Mouse (Mus musculus) stomach, embryonic 14.5 days (tissue): ENCODE data around the gene Spsb4. TPM values are rescaled to one million over a fixed set of nuclear protein-coding genes. Genes with fewer than 3 reads are reported as not detected.
"Not testable (repeated sequence)": the region's sequence is repeated elsewhere in the genome, so short reads cannot be mapped to it uniquely, and the experiment has no call there.

Experiments
- ATAC-seq: fragments of 200-750 bp; cut with Nextera tagmentation; 2 replicates; pipeline ENCODE4 v1.8.0; 2017; ENCODE audit warnings: low read depth, moderate TSS enrichment; ENCODE audit not compliant: insufficient number of reproducible peaks, insufficient read depth, low FRiP score
- H3K27ac ChIP-seq: fragments of 300-500 bp; sonication (generic); 2 replicates; pipeline ENCODE4 v1.5.1; 2014; ENCODE audit warnings: mild to moderate bottlenecking, low read length, moderate library complexity, mixed read lengths
- H3K27me3 ChIP-seq: fragments of 300-500 bp; sonication (generic); 2 replicates; pipeline ENCODE4 v1.6.1; 2014; ENCODE audit warnings: low read length, control low read depth, mixed read lengths; ENCODE audit not compliant: control insufficient read depth, insufficient read depth
- H3K36me3 ChIP-seq: fragments of 300-500 bp; sonication (generic); 2 replicates; pipeline ENCODE4 v1.6.1; 2014; ENCODE audit warnings: mild to moderate bottlenecking, control low read depth, low read length, moderate library complexity, mixed read lengths; ENCODE audit not compliant: control insufficient read depth, insufficient read depth
- H3K4me1 ChIP-seq: fragments of 300-500 bp; sonication (generic); 2 replicates; pipeline ENCODE4 v1.6.1; 2014; ENCODE audit warnings: low read length, control low read depth, mixed read lengths; ENCODE audit not compliant: control insufficient read depth, insufficient read depth
- H3K4me2 ChIP-seq: fragments of 300-500 bp; sonication (generic); replicated peaks from 2 replicates; pipeline ENCODE4 v1.6.1; 2014; ENCODE audit warnings: low read depth, low read length, control low read depth
- H3K4me3 ChIP-seq: fragments of 300-500 bp; sonication (generic); 2 replicates; pipeline ENCODE4 v1.5.1; 2014; ENCODE audit warnings: low read depth, low read length, control low read depth
- H3K9ac ChIP-seq: fragments of 300-500 bp; sonication (generic); replicated peaks from 2 replicates; pipeline ENCODE4 v1.6.1; 2014; ENCODE audit warnings: low read depth, mild to moderate bottlenecking, control low read depth, low read length, moderate library complexity, mixed read lengths
- H3K9me3 ChIP-seq: fragments of 300-500 bp; sonication (generic); 2 replicates; pipeline ENCODE4 v1.6.1; 2016; ENCODE audit warnings: low read depth, low read length, control low read depth; ENCODE audit not compliant: control insufficient read depth
- WGBS: fragments of 180-500 bp; shearing (Covaris S2); extraction: QIAGEN DNeasy Blood & Tissue Kit; methylation state at CpG from one replicate; pipeline ENCODE4 v1.1.7; 2014; 5-methylcytosine and 5-hydroxymethylcytosine counted together
- polyA plus RNA-seq: library from polyadenylated mRNA; unstranded; fragments of >200 nt; fragmentation: Nextera tagmentation; extraction: Ambion mirVana; gene quantifications from 2 replicates; pipeline ENCODE4 v1.2.1, GENCODE M21; 2014

Spsb4 gene
- polyA plus RNA-seq, 1 experiment from 2014 or later, result 19.9 TPM

GRCm38 (mm10) chr9:96947171-96947570 lies 71.5 kb downstream of the Spsb4 start:
- Histone ChIP-seq H3K4me1 (no peaks in the 10 kb centered on the region), H3K27ac (no peak overlapping the region), H3K9me3 (no peaks in the 10 kb centered on the region), H3K36me3 (no peaks in the 10 kb centered on the region; the same call in 1 of the 2 replicates), H3K4me3 (no peak overlapping the region), H3K4me2 (no peak overlapping the region), H3K9ac (no peak overlapping the region), H3K27me3 (no peaks in the 10 kb centered on the region)
- WGBS, result 73% methylated on average over 5 of the region's 5 CpGs
- no peak for ATAC-seq

- Histone ChIP-seq H3K4me3 (no peak overlapping the region), H3K36me3 (peaks cover 3% of the 10 kb centered on the region; the same call in 1 of the 2 replicates), H3K9ac (no peak overlapping the region), H3K9me3 (peaks cover 3% of the 10 kb centered on the region; the same call in 1 of the 2 replicates), H3K4me1 (no peaks in the 10 kb centered on the region), H3K27ac (no peak overlapping the region), H3K27me3 (no peaks in the 10 kb centered on the region), H3K4me2 (no peak overlapping the region)
- ATAC-seq, result no peak
- WGBS, result 61% methylated on average over 16 of the region's 16 CpGs
Observed at GRCm38 (mm10) chr9:96944517-96944916, 74.1 kb downstream of the Spsb4 start.

GRCm38 (mm10) chr9:96942975-96943374 lies 75.7 kb downstream of the Spsb4 start:
- H3K4me1 ChIP-seq, result no peaks in the 10 kb centered on the region
- ATAC-seq, result no peak
- peaks cover 3% of the 10 kb centered on the region; the same call in 1 of the 2 replicates for H3K36me3 ChIP-seq
- H3K27ac ChIP-seq, result no peak overlapping the region
- 93% methylated on average over 3 of the region's 3 CpGs for WGBS
- H3K4me2 ChIP-seq, result no peak overlapping the region
- H3K27me3 ChIP-seq, result no peaks in the 10 kb centered on the region
- no peak overlapping the region for H3K9ac ChIP-seq
- peaks cover 3% of the 10 kb centered on the region; the same call in 1 of the 2 replicates for H3K9me3 ChIP-seq
- H3K4me3 ChIP-seq, result no peak overlapping the region

GRCm38 (mm10) chr9:96938887-96939286 lies 79.8 kb downstream of the Spsb4 start:
- no peak overlapping the region for H3K4me3 ChIP-seq
- H3K27me3 ChIP-seq, result no peaks in the 10 kb centered on the region
- WGBS, result 81% methylated on average over 5 of the region's 5 CpGs
- H3K27ac ChIP-seq, result no peak overlapping the region
- peaks cover 3% of the 10 kb centered on the region; the same call in 1 of the 2 replicates for H3K9me3 ChIP-seq
- ATAC-seq, result no peak
- H3K9ac ChIP-seq, result no peak overlapping the region
- no peak overlapping the region for H3K4me2 ChIP-seq
- peaks cover 3% of the 10 kb centered on the region; the same call in 1 of the 2 replicates for H3K36me3 ChIP-seq
- no peaks in the 10 kb centered on the region for H3K4me1 ChIP-seq

- ATAC-seq, H3K4me3 ChIP-seq, H3K27me3 ChIP-seq, H3K27ac ChIP-seq, H3K9ac ChIP-seq, H3K4me1 ChIP-seq, H3K9me3 ChIP-seq, H3K36me3 ChIP-seq, H3K4me2 ChIP-seq: not testable (repeated sequence)
- WGBS, result 93% methylated on average over 2 of the region's 2 CpGs
Observed at GRCm38 (mm10) chr9:96936427-96936826, 82.2 kb downstream of the Spsb4 start.

GRCm38 (mm10) chr9:96935556-96936300 lies 82.9 kb downstream of the Spsb4 start:
- H3K4me2 ChIP-seq, result no peak overlapping the region
- no peak overlapping the region for H3K9ac ChIP-seq
- no peak overlapping the region for H3K4me3 ChIP-seq
- no peak for ATAC-seq
- WGBS, result 64% methylated on average over 15 of the region's 15 CpGs
- no peak overlapping the region for H3K27ac ChIP-seq
- no peaks in the 10 kb centered on the region for H3K27me3 ChIP-seq
- H3K4me1 ChIP-seq, result no peaks in the 10 kb centered on the region
- H3K9me3 ChIP-seq, result peaks cover under 1% of the 10 kb centered on the region; the same call in 1 of the 2 replicates
- H3K36me3 ChIP-seq, result no peaks in the 10 kb centered on the region

GRCm38 (mm10) chr9:96934816-96935215 lies 83.8 kb downstream of the Spsb4 start:
- WGBS, result 72% methylated on average over 3 of the region's 3 CpGs
- ATAC-seq, result no peak
- no peak overlapping the region for H3K9ac ChIP-seq
- H3K4me1 ChIP-seq, result no peaks in the 10 kb centered on the region
- H3K4me2 ChIP-seq, result no peak overlapping the region
- no peak overlapping the region for H3K4me3 ChIP-seq
- no peaks in the 10 kb centered on the region for H3K36me3 ChIP-seq
- H3K9me3 ChIP-seq, result no peaks in the 10 kb centered on the region
- H3K27ac ChIP-seq, result no peak overlapping the region
- H3K27me3 ChIP-seq, result no peaks in the 10 kb centered on the region

- no peak overlapping the region for H3K4me3 ChIP-seq
- 80% methylated on average over 8 of the region's 8 CpGs for WGBS
- no peak for ATAC-seq
- no peak overlapping the region for H3K27ac ChIP-seq
- no peaks in the 10 kb centered on the region for H3K36me3 ChIP-seq
- no peak overlapping the region for H3K4me2 ChIP-seq
- H3K9ac ChIP-seq, result no peak overlapping the region
- H3K27me3 ChIP-seq, result no peaks in the 10 kb centered on the region
- H3K9me3 ChIP-seq, result no peaks in the 10 kb centered on the region
- no peaks in the 10 kb centered on the region for H3K4me1 ChIP-seq
Observed at GRCm38 (mm10) chr9:96932751-96933150, 85.9 kb downstream of the Spsb4 start.
